Mouse (Mus musculus): ENCODE data around the gene Prnd.

Prnd gene

DNA sequence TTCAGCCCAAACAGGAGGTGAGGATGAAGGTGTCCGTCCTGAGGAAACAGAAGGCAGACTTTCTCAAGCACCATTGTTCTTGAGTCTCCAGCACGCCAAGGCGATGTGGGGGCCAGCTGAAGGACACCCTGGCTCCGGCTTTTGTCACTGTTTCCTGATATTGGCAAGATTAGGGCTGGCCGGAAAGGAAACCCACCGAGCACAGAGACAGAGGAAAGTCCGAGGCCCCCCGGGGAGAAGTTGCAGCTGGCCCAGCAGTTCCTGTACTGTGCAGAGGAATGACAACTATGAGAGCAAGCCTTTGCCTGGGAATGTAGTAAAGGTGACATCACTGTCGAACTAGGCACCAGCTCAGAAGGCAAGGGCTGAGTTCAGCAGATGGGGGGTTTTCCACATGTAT, 30.2 kb downstream of the Prnd start:
- in situ Hi-C loops (cut with MboI) = loop anchor here (5.0 to 25.0 kb wide), 3 partner anchors 76 to 256 kb away; partner anchors contain the start of gene Tmem230

GRCm38 (mm10) chr2:131982546-131983196, 32.0 kb downstream of the Prnd start:
- in situ Hi-C loops (cut with MboI) = loop anchor here (5.0 to 25.0 kb wide), 3 partner anchors 75 to 255 kb away; partner anchors contain the start of gene Tmem230

DNA sequence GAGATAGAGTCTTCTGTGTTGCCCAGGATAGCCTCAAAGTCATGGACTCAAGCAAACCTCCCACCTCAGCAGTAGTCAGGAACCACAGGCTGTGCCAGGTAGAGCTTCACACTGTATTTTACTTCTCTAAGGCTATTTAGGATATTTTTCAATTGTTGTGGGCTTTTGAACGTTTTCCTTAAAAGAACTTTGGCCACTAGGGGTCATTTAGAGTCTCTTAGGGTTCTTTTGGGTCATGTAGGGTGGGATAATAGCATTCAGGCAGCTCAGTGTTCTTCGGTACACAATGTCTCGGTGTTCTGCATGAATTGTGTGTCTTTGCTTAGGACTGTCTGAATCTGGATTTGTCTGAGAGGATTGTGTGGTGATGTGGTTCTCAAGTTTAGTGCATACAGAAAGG, 37.3 kb downstream of the Prnd start:
- in situ Hi-C loops (cut with MboI) = loop anchor here (10.0 to 25.0 kb wide), 2 partner anchors 127 to 249 kb away; partner anchors contain the start of gene Tmem230

- in situ Hi-C loops (cut with MboI) = loop anchor here (10.0 to 25.0 kb wide), 2 partner anchors 126 to 249 kb away; partner anchors contain the start of gene Tmem230
Measured at GRCm38 (mm10) chr2:131988550-131988949, 37.9 kb downstream of the Prnd start.

DNA sequence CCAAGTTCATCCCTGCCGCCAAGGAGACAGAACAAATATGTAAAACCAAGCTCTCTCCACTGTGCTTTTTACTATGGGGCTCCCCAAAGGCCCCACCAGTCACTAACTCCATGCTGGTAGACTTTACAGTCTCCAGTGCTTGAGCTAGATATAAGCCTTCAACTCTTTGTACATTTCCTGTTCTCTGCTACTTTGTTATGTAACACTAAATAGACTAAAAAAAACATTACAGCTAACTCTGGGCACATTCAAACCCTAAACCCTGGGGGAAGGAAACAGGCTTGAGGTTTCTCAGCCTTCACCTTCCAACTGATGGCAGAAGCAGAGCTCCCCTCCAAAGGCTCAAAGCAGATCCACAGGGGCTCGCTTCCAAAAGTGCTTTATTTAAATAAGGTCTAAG, 41.8 kb downstream of the Prnd start:
- in situ Hi-C loops (cut with MboI) = loop anchor here (25.0 kb wide), 1 partner anchor 245 kb away; the partner anchor contains the start of gene Tmem230

DNA sequence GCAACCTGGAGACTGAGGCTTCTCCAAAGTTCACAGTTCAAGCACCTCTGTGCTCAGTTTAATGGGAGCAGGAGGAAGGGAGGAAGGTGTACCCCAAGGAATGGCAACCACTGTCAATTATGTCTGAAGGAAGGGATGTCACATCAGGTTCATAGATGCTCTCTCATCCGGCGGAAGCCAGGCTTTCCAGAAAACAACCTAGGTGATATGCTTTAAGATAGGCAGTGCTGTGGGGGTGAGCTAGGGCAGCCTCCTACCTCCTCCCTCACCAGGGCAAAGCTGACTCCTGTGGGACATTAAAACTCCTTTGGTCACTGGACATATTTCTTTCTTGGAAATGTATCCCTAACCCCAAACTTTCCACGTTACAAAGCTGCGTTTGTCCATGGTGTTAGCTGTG, 42.5 kb downstream of the Prnd start:
- in situ Hi-C loops (cut with MboI) = loop anchor here (25.0 kb wide), 1 partner anchor 244 kb away; the partner anchor contains the start of gene Tmem230

- in situ Hi-C loops (cut with MboI) = loop anchor here (25.0 kb wide), 1 partner anchor 244 kb away; the partner anchor contains the start of gene Tmem230
Measured at GRCm38 (mm10) chr2:131993563-131994088, 43.0 kb downstream of the Prnd start.

DNA sequence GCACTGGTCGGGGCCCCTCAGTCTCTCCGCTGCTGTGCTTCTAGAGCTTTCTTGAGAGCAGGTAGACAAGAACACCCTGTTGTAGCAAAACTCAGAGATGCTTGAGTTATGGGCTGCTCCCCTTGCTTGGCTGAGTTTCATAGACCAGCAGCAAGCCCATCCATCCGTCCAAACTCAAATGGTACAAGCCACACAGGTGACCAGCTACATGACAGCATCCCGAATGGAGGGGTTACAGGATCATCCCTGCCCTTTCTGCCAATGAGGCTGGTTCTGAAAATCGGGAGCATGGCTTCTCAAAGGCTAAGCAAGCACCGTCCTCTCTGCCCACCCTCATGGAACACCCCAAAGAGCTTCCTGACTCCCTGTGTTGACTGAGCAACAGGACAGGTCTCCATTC, 44.3 kb downstream of the Prnd start:
- in situ Hi-C loops (cut with MboI) = loop anchor here (25.0 kb wide), 1 partner anchor 242 kb away; the partner anchor contains the start of gene Tmem230

DNA sequence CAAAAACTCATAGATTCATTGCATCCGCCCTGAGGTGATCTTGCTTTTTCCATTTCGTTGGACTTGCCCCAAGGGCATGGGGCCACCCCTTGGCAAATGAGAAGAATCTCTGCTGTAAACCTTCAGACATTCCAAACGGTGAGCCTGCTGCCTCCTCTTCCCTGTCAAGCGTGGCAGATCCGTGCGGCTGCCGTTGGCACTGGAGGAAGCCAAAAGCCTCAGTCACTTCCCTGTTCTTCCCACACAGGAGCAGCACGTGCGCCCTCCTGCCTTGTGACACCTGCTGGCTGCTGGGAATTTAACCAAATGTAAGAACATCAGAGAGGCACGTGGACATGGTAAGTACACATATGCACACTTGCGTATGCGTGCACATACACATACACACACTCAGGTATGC, 45.1 kb downstream of the Prnd start:
- in situ Hi-C loops (cut with MboI) = loop anchor here (25.0 kb wide), 1 partner anchor 242 kb away; the partner anchor contains the start of gene Tmem230

DNA sequence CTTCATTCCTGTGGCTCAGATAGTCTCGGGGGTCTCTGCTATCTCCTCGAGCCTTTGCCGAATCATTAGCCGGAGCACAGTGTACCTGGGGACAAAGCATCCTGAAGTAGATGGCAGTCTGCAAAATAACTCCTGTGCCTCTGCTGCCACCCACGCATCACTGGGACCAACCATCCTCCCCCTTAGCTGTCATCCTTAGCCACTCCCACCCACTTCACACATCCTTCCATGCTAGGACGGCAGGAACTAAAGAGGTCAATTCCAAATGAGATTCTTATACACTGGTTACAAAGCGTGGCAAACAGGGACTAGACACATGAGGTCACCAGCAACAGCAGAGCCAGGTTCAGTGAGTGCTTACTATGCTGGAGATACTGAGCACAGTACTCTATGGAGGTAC, 45.7 kb downstream of the Prnd start:
- in situ Hi-C loops (cut with MboI) = loop anchor here (25.0 kb wide), 1 partner anchor 241 kb away; the partner anchor contains the start of gene Tmem230

- in situ Hi-C loops (cut with MboI) = loop anchor here (25.0 kb wide), 1 partner anchor 240 kb away; the partner anchor contains the start of gene Tmem230
Measured at GRCm38 (mm10) chr2:131997356-131997755, 46.7 kb downstream of the Prnd start.

- in situ Hi-C loops (cut with MboI) = no loop called here
Measured at GRCm38 (mm10) chr2:132001696-132002334, 51.2 kb downstream of the Prnd start.

GRCm38 (mm10) chr2:132003916-132004315, 53.3 kb downstream of the Prnd start:
- in situ Hi-C loops (cut with MboI) = no loop called here

DNA sequence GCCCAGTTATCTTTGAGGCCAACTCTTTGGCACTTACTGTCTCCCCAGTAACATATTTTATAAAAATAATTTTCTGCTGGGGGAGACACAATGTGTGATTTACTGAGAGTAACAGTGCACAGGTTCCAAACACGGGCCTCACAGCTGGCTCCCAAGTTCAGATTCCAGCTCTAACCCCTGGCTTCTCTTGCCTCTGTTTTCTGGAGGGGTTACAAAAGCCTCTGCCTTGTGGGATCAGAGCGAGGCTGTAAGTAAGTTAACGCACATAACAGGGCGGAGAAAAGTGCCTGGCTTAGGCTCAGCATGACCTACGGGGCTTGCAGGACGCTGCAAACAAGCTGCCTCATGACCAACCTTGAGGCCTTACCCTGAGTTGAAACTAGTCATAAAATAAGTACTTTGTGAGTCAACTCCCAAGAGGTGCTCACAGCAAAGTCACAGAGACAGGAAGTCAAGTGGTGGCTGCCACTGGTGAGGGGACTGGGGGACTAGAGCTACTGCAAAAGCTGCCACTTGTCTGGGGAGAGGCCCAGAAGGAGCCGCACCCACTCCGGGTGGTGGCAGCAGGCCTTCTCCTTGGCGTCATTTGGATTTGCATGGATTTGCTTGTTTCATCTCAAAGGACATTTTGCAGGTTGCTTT, 54.0 kb downstream of the Prnd start:
- in situ Hi-C loops (cut with MboI) = no loop called here

DNA sequence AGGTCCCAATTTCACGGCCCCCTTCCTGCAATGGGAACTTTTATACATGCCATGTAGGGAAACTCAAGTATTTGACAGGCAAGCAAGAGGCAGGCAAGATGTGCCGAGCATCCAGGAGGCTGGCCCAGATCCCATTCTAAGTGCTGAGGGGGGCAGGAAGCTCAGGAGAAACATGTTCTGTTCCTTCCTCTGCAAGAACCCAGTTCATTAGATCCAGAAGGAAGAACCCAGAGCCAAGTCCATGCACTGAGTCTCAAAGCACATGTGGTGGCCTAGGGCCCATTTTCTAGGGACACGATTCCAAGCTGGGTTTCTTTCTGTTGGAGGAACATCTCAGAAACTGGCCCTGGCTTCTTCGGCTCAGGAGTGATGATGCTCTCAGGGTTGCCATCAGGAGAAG, 54.8 kb downstream of the Prnd start:
- in situ Hi-C loops (cut with MboI) = no loop called here

Data from mature B cell (primary cell).